Mouse (Mus musculus): Measurements from ENCODE around the gene Mterf4. TPM values are rescaled to one million over a fixed set of nuclear protein-coding genes. Genes with fewer than 3 reads are reported as not detected.

Mterf4 gene
- total RNA-seq, 4 experiments from 2014 or later: 19.3 to 20.3 (median 20.0) TPM

- no peak for DNase-seq (ENCODE audit: low spot score in 2 of 2)
Measured at GRCm38 (mm10) chr1:93268246-93268645, 37.5 kb downstream of the Mterf4 start.

GRCm38 (mm10) chr1:93267207-93267606 lies 38.5 kb downstream of the Mterf4 start:
- DNase-seq (ENCODE audit: low spot score in 2 of 2): no peak

DNA sequence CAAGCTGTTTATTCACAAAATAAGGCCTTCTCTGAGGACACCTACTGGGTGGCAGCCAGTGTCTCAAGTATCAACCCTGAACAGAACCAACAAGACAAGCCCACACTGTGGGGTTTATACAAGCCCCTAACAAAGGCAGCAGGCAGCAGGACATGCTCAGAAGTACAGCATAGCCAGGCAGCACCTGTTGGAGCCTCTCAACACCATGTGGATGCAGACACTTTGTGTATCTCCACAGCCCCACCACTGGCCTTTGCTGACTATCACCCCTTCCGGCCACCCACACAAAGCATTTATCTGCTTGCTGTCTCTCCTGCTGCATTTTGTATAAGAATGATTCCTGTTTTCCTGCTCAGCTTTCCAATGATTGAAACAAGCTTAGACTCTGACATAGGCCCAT lies 48.2 kb downstream of the Mterf4 start:
- DNase-seq (ENCODE audit: low spot score in 2 of 2): no peak

DNA sequence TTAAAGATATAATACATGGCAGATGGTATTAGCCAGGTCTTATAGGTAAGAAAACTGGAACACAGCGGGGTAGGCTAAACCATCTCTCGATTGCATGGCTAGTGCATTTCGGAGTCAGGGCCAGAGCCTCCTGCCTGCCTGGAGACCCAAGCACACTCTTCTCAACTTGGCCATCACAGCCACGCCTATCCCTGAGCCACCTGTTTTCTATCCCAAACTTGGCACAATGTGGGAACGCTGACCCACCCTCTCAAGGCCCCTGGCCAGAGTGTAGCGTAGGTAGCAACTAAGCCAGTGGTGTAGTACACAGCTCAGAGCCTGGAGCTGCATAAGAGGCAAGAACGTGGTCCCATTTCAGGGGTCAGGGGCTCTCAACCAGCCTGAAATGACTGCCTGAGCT lies 50.0 kb downstream of the Mterf4 start:
- DNase-seq (ENCODE audit: low spot score in 2 of 2): no peak

DNA sequence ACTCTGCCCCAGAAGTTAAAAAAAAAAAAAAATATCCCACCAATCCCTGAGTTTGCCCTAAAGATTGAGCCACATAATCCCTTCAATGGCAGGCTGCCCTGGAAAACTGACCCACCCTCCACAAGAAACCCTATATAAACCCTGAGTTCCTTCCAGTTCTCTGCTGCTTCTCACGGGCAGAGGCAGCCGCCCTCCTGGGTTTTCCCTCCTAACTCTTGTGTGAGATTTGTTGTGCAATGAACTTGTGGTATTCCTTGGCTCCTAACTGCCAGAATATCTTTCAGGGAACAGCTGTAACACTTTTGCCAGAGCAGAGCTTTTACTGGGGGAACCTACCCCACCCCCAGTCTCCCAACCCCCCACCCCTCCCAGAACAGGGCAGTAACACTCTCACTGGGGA lies 53.1 kb downstream of the Mterf4 start:
- no peak for DNase-seq (ENCODE audit: low spot score in 2 of 2)

Small RNA genes within 50 kb of the gene (microRNA-seq; reads per million reads assigned to microRNA genes)
- gene Mir6345: 0 reads per million in 2 experiments
- gene Mir6901: 0 reads per million in 2 experiments
- gene Mir6902: 0 reads per million in 2 experiments

Other genes starting within 250 kb of the Mterf4 start
- 100 to 1,000 TPM; 755 to 840 (median 807) TPM for gene Kif1a, start 204.0 kb downstream of the Mterf4 start, total RNA-seq (2022)
- not detected for gene Agxt, start 170.7 kb downstream of the Mterf4 start, total RNA-seq (2022)
- under 1 TPM in 1 of 4 experiments, not detected in 3; 0.27 TPM for gene 2310007B03Rik, start 145.0 kb downstream of the Mterf4 start, total RNA-seq (2022)
- gene Crocc2, start 137.2 kb downstream of the Mterf4 start, total RNA-seq (2022): under 1 TPM; 0.15 to 0.42 (median 0.20) TPM
- 10 to 100 TPM in 1 of 4 experiments, 1 to 10 TPM in 3; 7.4 to 11.0 (median 9.1) TPM for gene Sned1, start 70.1 kb downstream of the Mterf4 start, total RNA-seq (2022)
- gene Ppp1r7, start 36.9 kb upstream of the Mterf4 start, total RNA-seq (2022): 100 to 1,000 TPM in 2 of 4 experiments, 10 to 100 TPM in 2; 85.0 to 107 (median 96.8) TPM
- gene Pask, start 37.6 kb upstream of the Mterf4 start, total RNA-seq (2022): 10 to 100 TPM in 1 of 4 experiments, 1 to 10 TPM in 3; 5.8 to 13.6 (median 6.3) TPM
- gene Ano7, start 68.0 kb upstream of the Mterf4 start, total RNA-seq (2022): under 1 TPM; 0.18 to 0.74 (median 0.51) TPM
- 100 to 1,000 TPM; 148 to 174 (median 161) TPM for gene Hdlbp, start 172.9 kb upstream of the Mterf4 start, total RNA-seq (2022)
- gene Farp2, start 206.2 kb upstream of the Mterf4 start, total RNA-seq (2022): 10 to 100 TPM; 12.2 to 13.9 (median 12.8) TPM